Mouse (Mus musculus) regulatory T cell (primary cell): ENCODE results near the gene Psd.

Source experiments
- in situ Hi-C: fragments of 300-600 bp; cut with MboI, MseI; formaldehyde crosslinking; loops from one replicate; pipeline ENCODE4 v1.15.1; 2025; ENCODE audit warnings: high pct_unique_total_duplicates

Gene Psd

GRCm38 (mm10) chr19:46326756-46327305 is at the start of gene Psd:
Psd (minus strand) TSS chr19:46327156.
- in situ Hi-C loops, result no loop called here

GRCm38 (mm10) chr19:46375891-46376290 is 48.9 kb upstream of the Psd start:
- in situ Hi-C loops, result no loop called here

DNA sequence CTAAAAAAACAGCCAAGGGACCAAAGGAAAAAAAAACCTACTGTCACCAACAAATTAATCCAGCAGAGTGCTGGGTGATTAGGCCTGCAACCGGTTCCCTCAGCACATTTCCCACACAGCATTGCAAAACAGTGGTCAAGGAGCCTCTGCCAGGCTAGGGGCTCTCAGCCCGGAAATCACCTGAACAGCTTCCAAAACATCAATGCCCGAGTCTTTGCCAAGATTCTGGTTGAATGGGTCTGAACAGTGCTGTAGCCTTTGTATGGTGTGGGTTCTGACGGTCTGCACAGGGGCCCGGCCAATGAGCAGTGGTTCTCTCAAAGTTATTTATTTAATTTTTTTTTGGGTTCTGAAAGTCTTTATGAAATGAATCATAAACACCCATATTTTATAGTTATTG is 48.5 kb upstream of the Psd start:
- in situ Hi-C loops, result no loop called here

DNA sequence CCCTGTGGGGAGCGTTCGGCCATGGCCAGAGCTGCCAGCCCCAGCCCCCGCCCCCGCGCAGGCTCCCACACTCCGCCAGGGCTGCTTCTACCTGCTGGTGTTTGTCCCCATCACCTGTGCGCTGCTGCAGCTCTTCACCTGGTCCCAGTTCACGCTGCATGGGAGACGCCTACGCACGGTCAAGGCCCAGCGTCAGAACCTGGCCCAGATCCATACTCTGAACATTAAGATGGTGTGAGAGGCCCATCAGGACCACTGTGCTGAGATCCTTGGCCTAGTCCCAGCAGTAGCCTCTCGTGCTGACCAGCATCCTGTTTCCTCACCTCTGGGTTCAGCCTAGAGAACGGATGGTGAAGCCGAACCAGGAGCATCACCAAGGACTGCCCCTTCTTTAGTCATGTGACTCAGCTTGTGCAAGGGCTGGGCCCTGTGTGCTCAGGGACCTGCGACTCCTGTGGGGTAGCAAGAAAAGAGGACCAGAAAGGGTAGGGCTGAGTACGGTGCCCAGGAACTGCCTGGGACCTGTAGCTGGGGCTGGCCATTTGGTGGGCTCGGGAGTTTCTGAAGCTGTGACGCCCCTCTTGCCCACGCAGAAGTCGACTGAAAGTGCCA is 47.6 kb upstream of the Psd start:
- in situ Hi-C loops, result no loop called here

GRCm38 (mm10) chr19:46369204-46369603 is 42.2 kb upstream of the Psd start:
- in situ Hi-C loops, result no loop called here

GRCm38 (mm10) chr19:46367798-46368590 is 41.0 kb upstream of the Psd start:
- in situ Hi-C loops, result no loop called here

GRCm38 (mm10) chr19:46363294-46364009 is 36.5 kb upstream of the Psd start:
- in situ Hi-C loops, result no loop called here

- in situ Hi-C loops, result no loop called here
Measured at GRCm38 (mm10) chr19:46362104-46362503, 35.1 kb upstream of the Psd start.

DNA sequence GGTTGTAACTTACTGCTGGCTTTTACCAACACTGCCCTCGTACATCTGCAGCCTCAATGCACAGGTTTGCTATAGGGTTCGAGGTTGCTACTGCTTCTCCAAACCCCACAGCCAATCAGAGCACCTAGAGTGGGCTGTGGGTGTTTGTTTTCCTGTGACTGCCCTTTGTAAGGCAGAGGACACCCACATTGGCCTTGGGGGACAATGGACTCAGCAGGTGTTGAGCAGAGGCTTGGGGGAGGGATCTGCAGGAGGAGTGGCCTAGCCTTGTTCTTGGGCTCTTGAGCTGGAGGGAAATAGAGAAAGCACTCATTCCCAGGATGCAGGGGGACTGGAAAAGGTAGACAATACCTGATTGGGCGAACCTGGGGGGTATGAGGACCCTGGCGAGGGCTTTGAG is 31.4 kb upstream of the Psd start:
- in situ Hi-C loops, result no loop called here

GRCm38 (mm10) chr19:46357344-46358280 is 30.7 kb upstream of the Psd start:
- in situ Hi-C loops, result no loop called here

DNA sequence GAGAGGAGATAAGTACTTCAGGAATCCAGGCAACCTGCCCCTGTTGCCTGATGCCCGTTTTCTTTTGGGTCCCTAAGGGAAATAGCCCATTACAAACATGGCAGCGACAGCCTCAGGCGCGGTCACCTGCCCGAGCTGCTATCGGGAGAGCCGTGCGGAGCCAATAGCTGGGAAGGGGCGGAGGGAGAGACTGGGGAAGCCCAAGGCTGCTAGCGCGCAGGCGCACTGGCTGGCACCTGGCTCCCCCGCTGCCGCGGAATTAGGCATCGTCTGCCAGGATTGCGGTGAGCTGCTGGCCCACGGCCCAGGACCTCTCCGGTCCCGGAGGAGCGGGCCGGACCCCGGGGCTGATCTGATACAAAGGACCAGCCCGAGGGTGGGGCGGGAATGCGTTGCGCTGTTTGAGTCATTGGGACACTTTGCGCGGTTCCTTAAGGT is 29.8 kb upstream of the Psd start:
- in situ Hi-C loops, result no loop called here

GRCm38 (mm10) chr19:46350168-46350932 is 23.4 kb upstream of the Psd start, which contains the start of gene 2310034G01Rik:
2310034G01Rik (minus strand) TSS chr19:46350302.
- in situ Hi-C loops, result no loop called here

- in situ Hi-C loops, result loop anchor here (10.0 kb wide), 1 partner anchor 215 kb away; the partner anchor contains the start of gene Elovl3
Measured at GRCm38 (mm10) chr19:46349550-46349949, 22.6 kb upstream of the Psd start.

DNA sequence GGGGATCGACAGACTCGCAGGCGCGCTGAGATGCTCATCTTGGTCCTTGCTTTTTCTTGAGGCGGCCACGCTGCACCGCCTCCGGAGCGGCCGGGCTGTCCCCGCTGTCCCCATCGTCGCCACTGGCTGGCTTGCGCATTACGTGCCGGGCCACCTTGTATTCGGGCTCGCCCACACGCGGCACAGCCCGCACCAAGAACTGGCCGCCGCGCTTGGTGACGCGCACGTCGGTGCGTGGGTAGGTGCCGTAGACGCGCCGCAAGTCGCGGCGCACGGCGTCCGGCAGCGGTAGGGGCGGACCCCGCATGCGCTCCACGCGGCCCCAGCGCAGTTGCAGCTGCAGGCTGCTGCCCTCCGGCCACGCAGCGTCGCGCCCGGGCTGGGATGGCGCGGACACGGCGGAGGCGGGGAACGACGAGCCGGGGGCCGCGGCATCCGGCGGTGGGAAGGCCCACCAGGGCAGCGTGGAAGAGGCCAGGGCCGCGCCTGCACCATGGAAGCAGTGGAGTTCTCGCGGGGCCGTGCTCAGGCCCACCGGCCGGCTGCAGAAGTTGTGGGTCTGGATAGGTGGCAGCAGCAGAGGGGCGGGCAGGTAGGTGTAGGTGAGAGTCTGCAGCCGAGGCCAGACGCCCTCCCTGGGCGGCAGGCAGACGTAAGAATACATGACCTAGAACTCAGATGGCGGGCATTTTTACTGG is 22.0 kb upstream of the Psd start:
- in situ Hi-C loops, result loop anchor here (10.0 kb wide), 1 partner anchor 214 kb away; the partner anchor contains the start of gene Elovl3

GRCm38 (mm10) chr19:46347936-46348668 is 21.1 kb upstream of the Psd start:
- in situ Hi-C loops, result loop anchor here (10.0 kb wide), 1 partner anchor 213 kb away; the partner anchor contains the start of gene Elovl3

DNA sequence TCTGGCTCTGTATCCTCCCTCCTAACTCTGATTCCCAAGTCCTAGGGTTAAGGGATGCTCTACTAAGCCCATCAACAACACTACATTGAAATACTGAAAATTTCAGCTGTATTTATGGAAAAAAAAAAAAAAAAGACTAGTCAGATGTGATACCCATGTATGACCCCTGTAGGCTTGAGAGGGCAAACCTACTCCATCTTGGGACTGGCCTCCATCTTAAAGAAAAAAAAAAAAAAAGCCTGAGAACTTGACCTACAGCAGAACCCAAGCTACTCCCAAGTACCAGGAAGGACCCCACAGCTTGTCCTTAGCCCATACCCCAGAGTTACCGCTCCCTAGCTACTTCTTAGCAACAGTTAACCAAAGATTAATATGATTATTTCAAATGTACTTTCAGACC is 20.2 kb upstream of the Psd start:
- in situ Hi-C loops, result loop anchor here (10.0 kb wide), 1 partner anchor 212 kb away; the partner anchor contains the start of gene Elovl3

GRCm38 (mm10) chr19:46344710-46345419 is 17.9 kb upstream of the Psd start:
- in situ Hi-C loops, result loop anchor here (10.0 kb wide), 1 partner anchor 210 kb away; the partner anchor contains the start of gene Elovl3
